Mouse (Mus musculus) G1E (cell line): ENCODE measurements around the gene Slc16a12.

ENCODE experiments used
- CTCF ChIP-seq: IDR thresholded peaks from 2 replicates; pipeline ENCODE4 v1.5.1; 2012; ENCODE audit warnings: low read depth, low read length, inconsistent platforms, mixed read lengths
- GATA1 ChIP-seq: IDR thresholded peaks from 2 replicates; pipeline ENCODE4 v1.6.1; 2012; ENCODE audit warnings: borderline replicate concordance, low read length, inconsistent platforms, mixed read lengths

- TF ChIP-seq CTCF (no peak), GATA1 (no peak)
These were observed 35.0 kb downstream of the Slc16a12 start for GRCm38 (mm10) chr19:34712050-34712449.
